Mouse (Mus musculus) CH12.LX (cell line): ENCODE data around the gene C1qtnf2.

Experiments used
- BHLHE40 ChIP-seq: IDR thresholded peaks from 2 replicates; pipeline ENCODE4 v1.6.1; 2011; ENCODE audit warnings: mild to moderate bottlenecking, low read depth, low read length, improper control_type of control experiment
- CHD1 ChIP-seq: IDR thresholded peaks from 2 replicates; pipeline ENCODE4 v1.6.1; 2012; ENCODE audit warnings: low read depth, low read length, improper control_type of control experiment, inconsistent platforms
- CHD2 ChIP-seq: IDR thresholded peaks from 2 replicates; pipeline ENCODE4 v1.6.1; 2011; ENCODE audit warnings: low read length, improper control_type of control experiment
- CTCF ChIP-seq, 2 experiments: IDR thresholded peaks in 1 of 2; conservative IDR thresholded peaks in 1 of 2; 2 replicates each; pipeline ENCODE4 v1.5.1; 2011 to 2012; ENCODE audit warnings: low read depth in 2 of 2, low read length in 2 of 2, improper control_type of control experiment in 1 of 2, inconsistent platforms in 1 of 2, mild to moderate bottlenecking in 1 of 2, moderate library complexity in 1 of 2
- EP300 ChIP-seq: IDR thresholded peaks from 2 replicates; pipeline ENCODE4 v1.6.1; 2011; ENCODE audit warnings: low read length, improper control_type of control experiment
- ETS1 ChIP-seq: conservative IDR thresholded peaks from 2 replicates; pipeline ENCODE4 v1.6.1; 2012; ENCODE audit warnings: low read depth, mild to moderate bottlenecking, inconsistent platforms, low read length, improper control_type of control experiment, moderate library complexity
- HCFC1 ChIP-seq: IDR thresholded peaks from 2 replicates; pipeline ENCODE4 v1.6.1; 2012; ENCODE audit warnings: low read depth, mild to moderate bottlenecking, inconsistent platforms, low read length, improper control_type of control experiment
- MAFK ChIP-seq: IDR thresholded peaks from 2 replicates; pipeline ENCODE4 v1.6.1; 2011; ENCODE audit warnings: low read length, improper control_type of control experiment; ENCODE audit not compliant: insufficient replicate concordance
- MAZ ChIP-seq: IDR thresholded peaks from 2 replicates; pipeline ENCODE4 v1.6.1; 2012; ENCODE audit warnings: low read depth, mild to moderate bottlenecking, inconsistent platforms, low read length, improper control_type of control experiment, moderate library complexity
- POLR2A ChIP-seq: IDR thresholded peaks from 2 replicates; pipeline ENCODE4 v1.6.1; 2011; ENCODE audit warnings: low read depth, mild to moderate bottlenecking, improper control_type of control experiment, low read length
- ZKSCAN1 ChIP-seq: IDR thresholded peaks from 2 replicates; pipeline ENCODE4 v1.6.1; 2012; ENCODE audit warnings: low read depth, inconsistent platforms, low read length, improper control_type of control experiment, borderline replicate concordance
- ZNF384 ChIP-seq: IDR thresholded peaks from 2 replicates; pipeline ENCODE4 v1.6.1; 2012; ENCODE audit warnings: low read depth, low read length, improper control_type of control experiment, inconsistent platforms

- TF ChIP-seq CTCF (conservative IDR thresholded peaks at IDR 0.05 in 1 of 2, IDR thresholded peaks at IDR 0.05 in 1 of 2; ENCODE audit: low read depth in 2 of 2, low read length in 2 of 2) (no peak), ETS1 (no peak), CHD2 (no peak), MAFK (no peak), EP300 (no peak), POLR2A (no peak), CHD1 (no peak), MAZ (no peak), ZKSCAN1 (no peak), HCFC1 (no peak), ZNF384 (no peak), BHLHE40 (no peak)
Observed at GRCm38 (mm10) chr11:43505188-43505587, 31.1 kb downstream of the C1qtnf2 start.
